Mouse (Mus musculus): ENCODE data around the gene Nfatc4.

DNA sequence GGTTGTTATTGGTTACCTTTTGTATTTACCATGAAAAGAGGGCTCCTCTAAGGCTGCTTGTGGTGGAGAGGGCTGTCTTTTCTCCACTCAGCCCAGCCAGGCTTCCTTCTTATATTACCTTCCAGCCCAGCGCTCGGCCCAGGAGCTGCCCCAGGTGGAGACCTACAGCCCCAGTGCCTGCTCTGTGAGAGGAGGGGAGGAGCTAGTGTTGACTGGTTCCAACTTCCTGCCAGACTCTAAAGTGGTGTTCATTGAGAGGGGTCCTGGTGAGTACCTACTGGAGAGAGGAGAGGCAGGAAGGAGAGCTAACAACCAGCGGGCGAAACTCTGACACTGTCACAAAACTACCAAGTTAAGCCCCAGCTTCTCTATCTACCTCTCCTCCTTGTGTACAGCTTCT is 7.4 kb downstream of the Nfatc4 start:
- TF ChIP-seq CTCF (IDR thresholded peaks at IDR 0.05; ENCODE audit: borderline replicate concordance, extremely low read depth, insufficient read depth, insufficient read length) (no peak), POLR2A (IDR thresholded peaks at IDR 0.05; ENCODE audit: borderline replicate concordance, extremely low read depth, insufficient read depth, insufficient read length, poor library complexity, severe bottlenecking) (no peak)
